Mouse (Mus musculus) embryo, embryonic 10 days (tissue): ENCODE measurements around the gene Olfr750.

Experiments
- DNase-seq: peaks from one replicate; pipeline ENCODE4 v3.0.0-alpha.2; 2015; ENCODE audit warnings: low spot score

Olfr750 gene

DNA sequence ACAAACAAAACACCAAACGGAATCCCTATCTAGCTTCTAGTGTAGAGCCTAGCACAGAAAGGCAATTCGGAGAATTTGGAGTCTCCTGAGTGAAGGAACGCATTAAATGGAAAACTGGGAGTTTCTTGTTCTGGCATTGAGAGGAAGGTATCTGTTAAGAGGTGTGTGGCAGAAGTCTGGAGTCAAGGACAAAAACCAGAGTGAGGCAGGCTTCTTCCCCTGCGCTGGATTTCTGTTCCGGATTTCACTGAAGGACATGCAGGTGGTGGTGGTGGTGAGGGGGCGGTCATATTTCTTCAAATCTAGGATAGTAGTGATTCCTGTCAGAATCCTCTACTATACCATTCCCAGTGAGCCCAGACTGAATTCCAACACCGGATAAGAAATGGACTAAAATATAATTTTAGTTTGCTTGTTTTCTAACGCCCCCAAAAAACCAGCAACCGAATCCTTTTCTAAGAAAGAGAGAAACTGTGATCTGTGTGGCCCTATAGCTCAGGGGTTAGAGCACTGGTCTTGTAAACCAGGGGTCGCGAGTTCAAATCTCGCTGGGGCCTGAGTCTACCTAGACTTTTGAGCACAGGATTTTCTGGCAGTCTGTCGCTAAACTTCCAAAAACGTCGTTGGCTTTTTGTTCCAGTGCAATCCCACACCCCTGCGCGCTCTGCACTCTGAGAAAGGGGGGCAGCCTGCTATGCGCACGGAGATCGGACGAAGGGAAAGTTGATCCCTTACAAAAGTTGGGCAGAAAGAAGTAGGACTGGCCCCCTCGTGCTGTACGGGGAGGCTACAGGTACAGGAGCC is 14.1 kb upstream of the Olfr750 start:
- peak; percentile 79 for DNase-seq

DNA sequence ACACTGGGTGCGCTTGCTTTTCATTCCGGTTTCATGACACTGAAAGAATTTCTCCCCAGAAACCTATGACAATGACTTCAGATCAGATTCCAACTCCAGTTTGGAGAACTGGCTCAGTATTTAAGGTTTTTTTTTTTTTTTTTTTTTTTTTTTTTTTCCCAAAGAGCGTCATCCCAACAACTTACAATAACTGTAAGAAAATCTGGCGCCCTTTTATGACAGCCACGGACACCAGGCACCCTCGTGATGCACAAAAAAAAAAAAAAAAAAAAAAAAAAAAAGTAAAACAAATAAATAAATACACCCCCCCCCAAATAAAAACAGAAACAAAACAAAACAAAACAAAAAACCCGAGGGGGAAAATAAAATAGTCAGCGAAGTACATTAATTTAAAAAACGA is 13.5 kb upstream of the Olfr750 start:
- DNase-seq = peak; percentile 48

DNA sequence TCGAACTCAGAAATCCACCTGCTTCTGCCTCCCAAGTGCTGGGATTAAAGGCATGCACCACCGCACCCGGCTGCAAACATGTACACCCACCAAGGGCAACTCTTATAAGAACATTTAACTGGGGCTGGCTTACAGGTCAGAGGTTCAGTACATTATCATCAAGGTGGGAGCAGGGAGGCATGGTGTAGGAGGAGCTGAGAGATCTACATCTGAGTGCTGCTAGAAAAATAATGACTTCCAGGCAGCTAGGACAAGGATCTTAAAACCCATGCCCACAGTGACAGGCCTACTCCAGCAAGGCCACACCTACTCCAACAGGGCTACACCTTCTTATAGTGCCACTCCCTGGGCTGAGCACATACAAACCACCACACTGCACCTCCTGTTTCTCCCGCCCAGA is 11.7 kb upstream of the Olfr750 start:
- DNase-seq = no peak

GRCm38 (mm10) chr14:51085086-51085485 is 10.9 kb upstream of the Olfr750 start:
- no peak for DNase-seq

DNA sequence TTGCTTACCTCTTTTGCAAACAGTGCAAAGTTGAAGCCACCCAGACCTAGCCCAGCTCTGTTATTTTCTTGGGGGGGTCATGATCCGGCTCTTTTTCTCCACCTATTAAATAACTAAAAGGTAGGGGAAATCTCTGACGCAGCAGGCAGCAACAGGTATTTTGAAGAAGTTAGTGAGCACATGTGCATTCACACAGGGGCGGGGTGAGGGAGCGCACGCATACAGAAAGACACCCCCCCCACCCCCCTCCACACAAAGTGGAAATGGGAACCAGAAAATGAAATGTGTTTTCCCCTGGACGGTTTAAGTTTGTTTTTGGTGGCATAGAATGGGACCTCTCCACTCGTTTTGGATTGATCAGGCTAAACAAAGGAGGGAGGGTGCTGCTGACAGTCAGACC is 9.6 kb upstream of the Olfr750 start:
- DNase-seq = no peak

DNA sequence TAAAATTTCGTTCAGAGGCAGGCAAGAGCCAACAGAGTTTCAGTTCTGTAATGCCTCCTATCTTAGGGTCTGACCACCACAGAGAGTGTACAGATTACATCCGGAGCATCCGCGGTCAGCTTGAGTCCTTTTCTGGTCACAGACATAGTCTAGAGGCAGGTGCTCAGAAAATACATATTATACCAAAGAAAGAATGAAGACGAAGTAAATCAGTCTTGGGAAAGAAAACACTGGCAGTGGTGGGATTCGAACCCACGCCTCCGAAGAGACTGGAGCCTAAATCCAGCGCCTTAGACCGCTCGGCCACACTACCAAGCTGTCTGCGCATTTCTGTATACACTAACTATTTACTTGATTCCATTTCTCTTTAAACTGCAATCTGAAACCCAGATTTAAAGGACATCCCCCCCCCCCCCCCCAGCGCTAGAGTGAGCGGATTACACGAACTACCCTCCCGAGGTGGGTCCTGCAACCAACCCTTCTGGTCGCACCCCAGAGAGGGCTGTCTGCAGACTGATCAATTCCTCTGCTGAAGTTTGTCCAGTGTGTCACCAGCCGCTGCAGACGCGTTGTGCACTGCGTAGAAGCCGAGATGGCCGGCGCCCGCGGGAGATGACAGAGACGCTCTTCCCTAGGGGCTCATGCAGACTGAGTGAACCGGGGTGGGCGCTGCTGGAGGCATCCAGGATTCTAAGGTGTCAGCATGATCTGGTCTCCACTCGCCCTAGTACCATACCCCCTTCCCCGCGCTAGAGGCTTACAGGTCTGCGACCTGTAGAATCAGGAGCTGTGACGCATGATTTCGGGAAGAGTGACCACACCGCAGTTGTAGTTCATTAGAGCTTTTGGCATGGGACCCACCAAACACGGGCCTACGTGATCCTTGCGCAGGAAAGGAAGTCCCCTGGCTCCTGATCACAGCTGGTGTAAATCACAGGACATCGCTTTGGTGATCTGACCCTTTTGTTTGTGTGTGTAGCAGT is 8.7 kb upstream of the Olfr750 start:
- peak; percentile 88 for DNase-seq

- DNase-seq = no peak
Observed at GRCm38 (mm10) chr14:51081035-51081434, 6.8 kb upstream of the Olfr750 start.

DNA sequence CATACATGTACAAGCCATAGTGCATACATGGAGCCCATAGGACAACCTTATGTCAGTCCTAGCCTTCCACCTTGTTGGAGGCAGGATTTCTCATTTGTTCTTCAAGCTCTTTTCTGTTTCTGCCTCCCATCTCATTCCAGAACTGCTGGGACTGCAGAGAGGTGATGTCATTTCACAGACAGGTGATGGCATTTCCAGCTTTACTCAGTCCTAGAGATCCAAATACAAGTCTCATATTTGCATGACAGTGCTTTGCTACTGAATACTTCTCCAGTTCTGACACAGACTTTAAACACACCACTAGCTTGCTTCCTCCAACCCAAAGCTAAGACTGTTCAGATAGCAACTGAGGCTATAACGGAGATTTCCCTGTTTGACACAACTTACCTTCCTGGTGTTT is 4.9 kb upstream of the Olfr750 start:
- DNase-seq = no peak

DNA sequence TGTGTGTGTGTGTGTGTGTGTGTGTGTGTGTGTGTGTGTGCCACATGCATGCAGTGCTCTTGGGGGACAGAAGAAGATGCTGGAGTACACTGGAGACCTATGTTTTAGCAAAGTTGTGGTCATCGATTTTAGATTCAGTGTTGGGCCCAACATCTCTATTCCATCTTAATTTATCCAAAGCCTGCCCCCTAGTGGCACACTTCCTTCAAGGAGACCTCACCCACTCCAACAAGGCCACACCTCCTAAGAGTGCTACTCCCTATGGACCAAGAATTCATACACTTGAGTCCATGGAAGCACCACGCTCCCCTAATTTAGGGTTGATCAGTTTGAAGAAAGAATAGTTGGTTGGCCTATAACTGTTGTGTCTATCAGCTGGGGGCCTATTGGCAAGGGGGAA is 4.6 kb downstream of the Olfr750 start:
- peak; percentile 54 for DNase-seq

DNA sequence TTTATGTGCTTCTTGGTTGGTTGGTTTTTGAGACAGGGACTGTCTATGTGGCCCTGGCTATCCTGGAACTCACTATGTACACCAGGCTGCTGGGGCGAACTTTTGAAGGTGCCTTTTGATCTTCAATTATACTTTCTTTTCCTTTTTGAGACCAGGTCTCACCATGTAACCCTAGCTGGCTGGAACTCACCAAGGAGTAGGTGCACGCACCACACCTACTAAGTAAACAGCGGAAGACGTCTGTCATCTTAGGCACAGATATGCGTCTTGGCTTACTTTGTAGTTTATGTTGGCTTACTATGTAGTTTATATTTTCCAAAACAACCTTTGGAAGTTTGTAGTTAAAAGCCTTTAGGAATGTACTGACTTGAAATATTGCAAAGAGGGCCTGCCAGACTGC is 5.3 kb downstream of the Olfr750 start:
- DNase-seq = no peak

GRCm38 (mm10) chr14:51060761-51061160 is 13.5 kb downstream of the Olfr750 start:
- DNase-seq = no peak

- DNase-seq = no peak
Observed at GRCm38 (mm10) chr14:51057401-51057831, 16.8 kb downstream of the Olfr750 start, which contains the start of gene Rnase12. Gene Rnase12 (minus strand): TSS chr14:51057661.

DNA sequence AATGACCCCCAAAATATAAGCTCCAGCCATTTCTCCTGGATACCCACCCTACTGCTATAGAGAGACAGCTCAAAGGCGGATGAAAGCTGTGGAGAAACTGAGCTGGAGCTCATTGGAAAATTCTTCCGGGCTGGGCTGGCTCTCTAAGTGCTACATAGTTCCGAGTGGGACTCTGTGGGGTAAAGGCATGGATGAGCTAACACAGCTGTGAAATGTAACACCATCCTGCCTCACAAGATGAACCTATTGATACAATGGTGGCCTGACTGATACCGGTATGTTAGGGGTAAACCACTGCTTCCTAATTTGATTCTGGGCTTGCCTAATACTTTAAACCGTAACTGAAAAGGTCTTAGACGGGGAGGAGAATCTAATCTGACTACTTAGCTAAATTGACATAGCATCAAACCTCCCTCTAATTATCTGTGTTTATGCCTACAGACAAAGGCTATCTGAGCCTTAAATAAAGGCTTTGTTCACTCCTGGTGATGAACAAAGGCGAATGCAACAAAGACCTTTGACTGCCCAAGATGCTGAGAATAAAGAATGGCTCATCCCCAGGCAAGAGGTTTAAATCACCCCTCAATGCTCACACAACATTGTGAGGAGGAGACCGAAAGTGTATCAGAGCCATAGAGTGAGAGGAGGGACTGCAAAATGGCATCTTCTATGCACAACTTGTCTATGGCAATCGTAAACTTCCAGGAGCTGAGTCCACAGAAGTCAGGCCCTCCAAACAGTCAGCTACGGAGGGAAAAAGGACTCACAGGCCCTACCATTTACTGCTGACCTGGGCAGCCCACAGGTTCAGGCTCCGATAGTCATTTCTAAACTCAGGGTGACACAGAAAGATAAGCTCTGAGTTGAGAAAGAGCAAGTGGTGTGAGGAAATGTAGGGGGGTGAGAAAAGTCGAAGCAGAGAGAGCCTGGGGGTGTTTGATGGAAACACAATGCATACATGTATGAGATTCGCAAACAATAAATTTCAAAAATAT is 19.7 kb downstream of the Olfr750 start:
- DNase-seq = peak; percentile 33

DNA sequence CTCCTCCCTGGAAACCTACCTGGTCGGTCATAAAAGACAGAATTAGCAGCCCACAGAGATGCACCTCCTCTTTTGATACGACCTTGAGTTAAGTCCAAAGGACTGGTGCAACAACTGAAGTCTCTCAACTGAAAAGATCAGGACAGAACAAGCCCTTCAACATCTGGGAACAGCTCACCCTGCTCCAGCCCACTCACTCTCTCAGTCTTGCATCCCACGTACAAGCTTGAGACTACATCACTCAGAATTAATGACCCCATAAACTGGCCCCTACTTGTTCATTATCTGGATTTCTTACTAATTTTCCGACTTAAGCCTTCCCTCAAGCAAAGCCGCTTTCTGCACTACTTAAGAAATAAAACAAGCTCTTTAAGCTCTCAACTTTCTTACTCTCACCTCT is 21.1 kb downstream of the Olfr750 start:
- DNase-seq = no peak

- no peak for DNase-seq
Observed at GRCm38 (mm10) chr14:51051941-51052340, 22.3 kb downstream of the Olfr750 start.

GRCm38 (mm10) chr14:51050063-51050462 is 24.2 kb downstream of the Olfr750 start, which contains the start of gene Rnase11:
Gene Rnase11 (minus strand): TSS chr14:51050163.
- DNase-seq = no peak

GRCm38 (mm10) chr14:51047846-51048245 is 26.4 kb downstream of the Olfr750 start:
- no peak for DNase-seq

- DNase-seq = no peak
Observed at GRCm38 (mm10) chr14:51041769-51042168, 32.5 kb downstream of the Olfr750 start, which contains the start of gene Rnase9. Gene Rnase9 (minus strand): TSS chr14:51041869.

- no peak for DNase-seq
Observed at GRCm38 (mm10) chr14:51036214-51036613, 38.0 kb downstream of the Olfr750 start.

- no peak for DNase-seq
Observed at GRCm38 (mm10) chr14:51035206-51035605, 39.0 kb downstream of the Olfr750 start.

- DNase-seq = no peak
Observed at GRCm38 (mm10) chr14:51027387-51028155, 46.7 kb downstream of the Olfr750 start.
